Mouse (Mus musculus) activated CD4-positive, CD25-positive, alpha-beta regulatory T cell, adult 4 months (primary cell): ENCODE measurements around the gene Vmn2r94. TPM values are rescaled to one million over a fixed set of nuclear protein-coding genes. Genes with fewer than 3 reads are reported as not detected.

Source experiments
- ATAC-seq: one replicate; pipeline ENCODE4 v1.8.0; 2017
- polyA plus RNA-seq, 2 experiments: library from polyadenylated mRNA; unstranded; fragments of 100-300 nt; shearing (Covaris generic); gene quantifications; one replicate each; pipeline ENCODE4 v1.2.1; 2017

The Vmn2r94 gene
- not detected for polyA plus RNA-seq

DNA sequence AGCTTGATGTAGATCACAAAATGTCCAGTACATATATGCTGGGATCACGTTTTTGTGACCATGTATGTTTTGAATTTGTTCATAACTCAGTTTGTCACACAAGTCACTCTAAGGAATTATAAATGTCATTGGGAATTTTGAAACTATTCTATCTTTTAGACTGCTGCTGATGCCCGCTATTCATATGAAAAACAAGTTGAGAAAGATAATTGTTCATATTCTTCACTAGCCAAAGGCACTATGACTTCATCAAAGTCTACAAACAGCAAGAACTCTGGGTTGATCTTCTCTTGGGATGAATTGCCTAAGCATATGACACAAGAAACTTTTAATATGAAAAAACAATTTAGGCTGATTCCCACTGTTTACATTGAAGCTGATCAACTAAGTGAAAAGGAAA lies at the start of gene Vmn2r94:
Gene Vmn2r94, minus strand, starts transcription at position 101 of the 400 bp plus-strand sequence.
- no peak for ATAC-seq

DNA sequence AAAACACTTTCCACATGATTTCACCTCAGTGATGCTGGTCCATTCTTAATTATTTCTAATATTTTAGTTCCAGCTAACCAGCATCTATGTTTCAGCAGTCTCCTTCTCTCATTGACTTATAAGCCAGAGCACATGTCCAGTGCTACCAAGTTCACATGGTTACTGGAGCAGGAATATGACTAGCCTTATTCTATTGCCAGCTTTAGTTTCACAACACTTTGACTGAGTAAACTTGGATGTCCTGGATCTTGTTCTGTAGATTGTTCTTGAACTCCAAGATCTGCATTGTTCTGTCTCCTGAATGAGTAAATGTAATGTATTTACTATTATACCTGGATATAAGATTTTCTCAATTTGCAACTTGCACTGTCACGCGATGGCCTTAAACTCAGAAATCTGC lies 45.5 kb upstream of the Vmn2r94 start:
- no peak for ATAC-seq

DNA sequence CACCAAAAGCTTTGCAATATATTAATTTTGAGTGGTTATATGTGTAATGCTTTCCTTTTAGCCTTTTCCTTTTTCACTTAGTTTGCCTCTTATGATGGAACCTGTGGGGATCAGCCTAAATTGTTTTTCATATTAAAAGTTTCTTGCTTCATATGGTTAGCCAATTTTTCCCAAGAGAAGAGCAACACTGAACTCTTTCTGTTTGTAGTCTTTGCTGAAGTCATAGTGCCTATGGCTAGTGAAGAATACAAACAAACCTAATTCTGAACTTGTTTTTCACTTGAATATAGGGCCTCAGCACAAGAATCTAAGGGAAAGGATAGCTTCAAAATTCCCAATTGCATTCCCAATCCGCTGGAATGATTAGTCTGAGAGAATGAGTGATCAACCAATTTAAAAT lies 20.2 kb upstream of the Vmn2r94 start, which contains the start of gene Vmn2r93:
Gene Vmn2r93, plus strand, starts transcription at position 301 of the 400 bp plus-strand sequence.
- ATAC-seq: no peak

DNA sequence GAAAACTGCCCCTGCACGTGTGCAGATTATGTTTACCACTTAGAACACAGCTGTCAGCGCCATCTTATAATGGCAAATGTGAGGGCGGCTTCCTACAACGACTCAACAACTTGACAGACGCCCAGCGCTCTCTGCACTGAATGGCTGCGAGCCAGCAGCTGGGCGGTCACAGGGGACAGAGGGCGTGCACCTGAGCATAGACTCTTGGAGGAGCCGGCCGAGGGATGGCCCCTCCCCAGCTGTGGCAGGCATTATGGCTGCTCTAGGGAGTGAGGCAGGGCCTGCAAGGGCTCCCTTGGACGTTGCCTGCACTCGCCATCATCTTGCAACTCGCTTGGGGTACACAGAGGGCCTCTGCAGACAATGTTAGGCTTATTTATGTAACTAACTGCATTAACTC lies 40.6 kb downstream of the Vmn2r94 start:
- no peak for ATAC-seq

DNA sequence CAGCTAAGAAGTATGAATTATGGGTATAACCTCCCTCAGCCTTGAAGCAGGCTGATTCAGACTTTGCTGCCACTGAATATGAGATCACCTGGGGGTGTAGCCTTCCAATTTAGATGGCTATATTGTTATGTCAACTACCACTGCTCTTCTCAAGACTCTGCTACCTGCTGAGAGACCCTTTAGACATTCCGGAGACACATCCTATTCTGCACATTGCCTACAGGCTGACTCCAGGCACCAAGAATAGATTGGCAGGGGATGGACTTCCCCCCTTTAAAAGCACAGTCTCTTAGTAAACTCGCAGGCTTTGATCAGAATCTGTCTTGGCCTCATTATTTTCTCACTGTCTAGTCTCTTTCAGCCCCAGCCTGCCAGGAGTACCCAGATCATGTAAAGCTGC lies 45.6 kb downstream of the Vmn2r94 start:
- no peak for ATAC-seq

DNA sequence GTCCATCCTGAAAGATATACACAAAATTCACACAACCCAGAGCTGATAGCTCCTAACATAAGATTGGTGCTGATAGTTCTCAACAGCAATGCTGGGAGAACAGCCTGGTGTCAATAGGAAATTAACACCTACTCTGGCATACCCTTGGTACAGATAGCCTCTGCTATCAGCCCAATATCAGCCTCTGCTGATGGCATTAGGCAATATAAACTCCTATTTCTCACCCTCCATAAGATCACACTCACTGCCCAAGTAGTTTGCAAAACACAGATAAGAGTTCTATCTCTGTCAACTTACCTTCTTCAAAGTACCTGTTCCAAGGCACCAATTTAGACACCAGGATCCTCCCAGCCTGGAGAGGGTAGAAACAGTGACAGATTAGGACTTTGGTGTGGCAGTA lies 56.3 kb downstream of the Vmn2r94 start:
- no peak for ATAC-seq

Other genes starting within 250 kb of the Vmn2r94 start
- gene Vmn2r124, start 228.3 kb downstream of the Vmn2r94 start, polyA plus RNA-seq: under 1 TPM in 1 of 2 experiments, not detected in 1; 0.12 TPM
- not detected for gene Vmn2r91, start 192.7 kb downstream of the Vmn2r94 start, polyA plus RNA-seq
- under 1 TPM in 1 of 2 experiments, not detected in 1; 0.05 TPM for gene Vmn2r92, start 125.9 kb downstream of the Vmn2r94 start, polyA plus RNA-seq
- under 1 TPM in 1 of 2 experiments, not detected in 1; 0.05 TPM for gene Vmn2r93, start 20.3 kb upstream of the Vmn2r94 start, polyA plus RNA-seq
- under 1 TPM in 1 of 2 experiments, not detected in 1; 0.04 TPM for gene Vmn2r95, start 146.3 kb upstream of the Vmn2r94 start, polyA plus RNA-seq